ENCODE assay signal across 8 mouse cellular contexts in genomic region chr4:115827888-115828571, GRCm38 (mm10). TPM values are rescaled to one million over a fixed set of nuclear protein-coding genes. Genes with fewer than 3 reads are reported as not detected.
A peak's percentile ranks its signal among the peaks of the same experiment; 100 is the strongest.
DNase-seq lines count a peak whose midpoint lies in the region; ATAC-seq and TF ChIP-seq lines count a peak whose summit lies in the region.

Mob3c (plus strand) TSS chr4:115828092.

- WGBS in intestine, embryonic 15.5 days: under 1% methylated on average over 57 of the region's 57 CpGs
- WGBS in midbrain, postnatal 0 days: under 1% methylated on average over 56 of the region's 57 CpGs

- H3K27ac ChIP-seq in intestine, embryonic 15.5 days: peak within 1 kb of the TSS; percentile 87
- H3K27ac ChIP-seq in midbrain, postnatal 0 days (ENCODE audit: low read depth, low read length): peak within 1 kb of the TSS; percentile 62

- H3K27me3 ChIP-seq in intestine, embryonic 15.5 days (replicated peaks): no peaks in the 10 kb centered on the region
- H3K27me3 ChIP-seq in midbrain, postnatal 0 days (ENCODE audit: insufficient read depth, low read length): no peaks in the 10 kb centered on the region

- peak within 1 kb of the TSS; percentile 74 for H3K4me3 ChIP-seq in intestine, embryonic 15.5 days (replicated peaks)
- H3K4me3 ChIP-seq in midbrain, postnatal 0 days (ENCODE audit: low read depth, low read length): peak within 1 kb of the TSS; percentile 89

- no peaks in the 10 kb centered on the region for H3K9me3 ChIP-seq in intestine, embryonic 15.5 days
- no peaks in the 10 kb centered on the region for H3K9me3 ChIP-seq in midbrain, postnatal 0 days (ENCODE audit: low read length)

- no peak for TF ChIP-seq CTCF in midbrain, postnatal 0 days (IDR thresholded peaks at IDR 0.05)

- peak within 1 kb of the TSS; percentile 74 for H3K9ac ChIP-seq in intestine, embryonic 15.5 days
- H3K9ac ChIP-seq in midbrain, postnatal 0 days (replicated peaks; ENCODE audit: low read length, poor library complexity, severe bottlenecking): peak within 1 kb of the TSS; percentile 69

- ATAC-seq in intestine, embryonic 15.5 days: peak; percentile 95
- peak; percentile 82 for ATAC-seq in midbrain, postnatal 0 days (ENCODE audit: low FRiP score)

- H3K36me3 ChIP-seq in intestine, embryonic 15.5 days: peaks cover 11% of the 10 kb centered on the region
- H3K36me3 ChIP-seq in midbrain, postnatal 0 days (ENCODE audit: insufficient read depth, low read length): no peaks in the 10 kb centered on the region

- H3K4me1 ChIP-seq in intestine, embryonic 15.5 days (replicated peaks): peaks cover 9% of the 10 kb centered on the region
- peaks cover 4% of the 10 kb centered on the region; the same call in 1 of the 2 replicates for H3K4me1 ChIP-seq in midbrain, postnatal 0 days (ENCODE audit: insufficient read depth, low read length)

- peak within 1 kb of the TSS; percentile 74 for H3K4me2 ChIP-seq in intestine, embryonic 15.5 days (replicated peaks)
- H3K4me2 ChIP-seq in midbrain, postnatal 0 days (ENCODE audit: low read depth, low read length, poor library complexity, severe bottlenecking): peak within 1 kb of the TSS; percentile 95

- DNase-seq in 3134 (ENCODE audit: extremely low read depth, insufficient read length, low spot score): peak; percentile 90
- DNase-seq in adrenal gland, adult 18-20 months (ENCODE audit: low spot score in 2 of 2): peak; percentile 79 to 83
- peak; percentile 62 for DNase-seq in embryo, embryonic 11.5 days (ENCODE audit: low read depth, low spot score)
- DNase-seq in gastrocnemius, postnatal 4 days (ENCODE audit: low spot score in 2 of 2): peak; percentile 63 to 82
- peak; percentile 86 for DNase-seq in liver
- DNase-seq in midbrain, postnatal 0 days (ENCODE audit: low spot score): peak; percentile 82
- peak; percentile 64 to 79 for DNase-seq in spleen, postnatal 10 days (ENCODE audit: low spot score in 2 of 2)

RNA-seq across cellular contexts. Expression of gene Mob3c, which starts in this region (rescaled TPM):
- total RNA-seq in adrenal gland, adult 18-20 months (2021): 10 to 100 TPM; 17.8 to 19.5 TPM
- total RNA-seq in gastrocnemius, postnatal 4 days (2021): 1 to 10 TPM; 5.5 to 8.1 TPM
- 12.4 and 15.9 TPM in 2 replicates for polyA plus RNA-seq in intestine, embryonic 15.5 days (2015; fragmentation: Nextera tagmentation; extraction: Ambion mirVana)
- 3.7 and 12.1 TPM in 2 replicates for total RNA-seq in midbrain, postnatal 0 days (2014; rRNA removed)
- 2.8 and 3.1 TPM in 2 replicates for polyA plus RNA-seq in midbrain, postnatal 0 days (2015; fragmentation: Nextera tagmentation; extraction: Ambion mirVana)

Comparison
In these comparisons a context has a peak if more than half of its experiments do, and no peak if none do; other contexts are left out.
1. Peak in every context shown above with its lines: DNase-seq, ATAC-seq, H3K4me3 ChIP-seq and H3K27ac ChIP-seq.